Mouse (Mus musculus) NIH3T3 (cell line): ENCODE measurements around the gene Gpx4.
A peak's percentile ranks its signal among the peaks of the same experiment; 100 is the strongest.

Source experiments
- DNase-seq: peaks from one replicate; pipeline ENCODE4 v3.0.0-alpha.2; 2012; ENCODE audit warnings: low read depth

The Gpx4 gene

GRCm38 (mm10) chr10:80047041-80047565, at the start of gene Gpx4:
Gene Gpx4, plus strand, starts transcription at chr10:80047166.
- no peak for DNase-seq

- DNase-seq, result peak; percentile 58
Measured at GRCm38 (mm10) chr10:79997819-79998218, 49.1 kb upstream of the Gpx4 start.

- no peak for DNase-seq
Measured at GRCm38 (mm10) chr10:80001945-80002344, 45.0 kb upstream of the Gpx4 start.

- no peak for DNase-seq
Measured at GRCm38 (mm10) chr10:80002829-80003228, 44.1 kb upstream of the Gpx4 start.

GRCm38 (mm10) chr10:80003374-80004232, 43.4 kb upstream of the Gpx4 start:
- DNase-seq, result no peak

- no peak for DNase-seq
Measured at GRCm38 (mm10) chr10:80004233-80004705, 42.7 kb upstream of the Gpx4 start.

GRCm38 (mm10) chr10:80011740-80012139, 35.2 kb upstream of the Gpx4 start:
- DNase-seq, result no peak

GRCm38 (mm10) chr10:80013609-80014008, 33.4 kb upstream of the Gpx4 start:
- no peak for DNase-seq

GRCm38 (mm10) chr10:80014484-80015290, 32.3 kb upstream of the Gpx4 start:
- DNase-seq, result peak; percentile 83

- DNase-seq, result no peak
Measured at GRCm38 (mm10) chr10:80015583-80015982, 31.4 kb upstream of the Gpx4 start.

GRCm38 (mm10) chr10:80016511-80016910, 30.5 kb upstream of the Gpx4 start, which contains the start of gene Arhgap45:
Gene Arhgap45, plus strand, starts transcription at chr10:80016653.
- no peak for DNase-seq

GRCm38 (mm10) chr10:80016931-80017330, 30.0 kb upstream of the Gpx4 start:
- no peak for DNase-seq

- no peak for DNase-seq
Measured at GRCm38 (mm10) chr10:80017361-80017760, 29.6 kb upstream of the Gpx4 start.

- no peak for DNase-seq
Measured at GRCm38 (mm10) chr10:80017771-80018170, 29.2 kb upstream of the Gpx4 start.

- peak; percentile 34 for DNase-seq
Measured at GRCm38 (mm10) chr10:80018739-80019297, 28.1 kb upstream of the Gpx4 start.

GRCm38 (mm10) chr10:80019471-80020131, 27.4 kb upstream of the Gpx4 start:
- no peak for DNase-seq

GRCm38 (mm10) chr10:80020191-80020590, 26.8 kb upstream of the Gpx4 start:
- no peak for DNase-seq

- no peak for DNase-seq
Measured at GRCm38 (mm10) chr10:80020603-80021319, 26.2 kb upstream of the Gpx4 start.

GRCm38 (mm10) chr10:80021320-80021641, 25.7 kb upstream of the Gpx4 start:
- DNase-seq, result no peak

GRCm38 (mm10) chr10:80022164-80022563, 24.8 kb upstream of the Gpx4 start:
- DNase-seq, result no peak

GRCm38 (mm10) chr10:80022806-80023205, 24.2 kb upstream of the Gpx4 start:
- no peak for DNase-seq
